Mouse (Mus musculus) midbrain, embryonic 15.5 days (tissue): ENCODE data around the gene Rab6a. TPM values are rescaled to one million over a fixed set of nuclear protein-coding genes. Genes with fewer than 3 reads are reported as not detected.

Experiments used
- ATAC-seq: fragments of 200-750 bp; cut with Nextera tagmentation; replicated peaks from 2 replicates; pipeline ENCODE4 v1.8.0; 2017; ENCODE audit warnings: moderate TSS enrichment
- H3K27ac ChIP-seq: fragments of 300-500 bp; sonication (generic); 2 replicates; pipeline ENCODE4 v1.5.1; 2015; ENCODE audit warnings: mild to moderate bottlenecking, inconsistent platforms
- H3K27me3 ChIP-seq: fragments of 300-500 bp; sonication (generic); replicated peaks from 2 replicates; pipeline ENCODE4 v1.6.1; 2015; ENCODE audit warnings: inconsistent platforms
- H3K36me3 ChIP-seq: fragments of 300-500 bp; sonication (generic); replicated peaks from 2 replicates; pipeline ENCODE4 v1.6.1; 2015; ENCODE audit warnings: inconsistent platforms
- H3K4me1 ChIP-seq: fragments of 300-500 bp; sonication (generic); 2 replicates; pipeline ENCODE4 v1.6.1; 2015; ENCODE audit warnings: inconsistent platforms
- H3K4me2 ChIP-seq: fragments of 300-500 bp; sonication (generic); 2 replicates; pipeline ENCODE4 v1.6.1; 2015; ENCODE audit warnings: inconsistent platforms, mild to moderate bottlenecking, moderate library complexity
- H3K4me3 ChIP-seq: fragments of 300-500 bp; sonication (generic); 2 replicates; pipeline ENCODE4 v1.5.1; 2015; ENCODE audit warnings: mild to moderate bottlenecking, inconsistent platforms
- H3K9ac ChIP-seq: fragments of 300-500 bp; sonication (generic); 2 replicates; pipeline ENCODE4 v1.6.1; 2015; ENCODE audit warnings: mild to moderate bottlenecking, inconsistent platforms
- H3K9me3 ChIP-seq: fragments of 300-500 bp; sonication (generic); 2 replicates; pipeline ENCODE4 v1.6.1; 2016; ENCODE audit warnings: inconsistent platforms
- WGBS: fragments of 180-500 bp; shearing (Covaris S2); methylation state at CpG from one replicate; pipeline ENCODE4 v1.1.7; 2015; ENCODE audit warnings: mixed read lengths; 5-methylcytosine and 5-hydroxymethylcytosine counted together
- polyA plus RNA-seq: library from polyadenylated mRNA; unstranded; fragments of >200 nt; fragmentation: Nextera tagmentation; extraction: Ambion mirVana; gene quantifications from 2 replicates; pipeline ENCODE4 v1.2.1, GENCODE M21; 2015

Rab6a gene
- polyA plus RNA-seq, 1 experiment from 2014 or later, result 260 TPM

DNA sequence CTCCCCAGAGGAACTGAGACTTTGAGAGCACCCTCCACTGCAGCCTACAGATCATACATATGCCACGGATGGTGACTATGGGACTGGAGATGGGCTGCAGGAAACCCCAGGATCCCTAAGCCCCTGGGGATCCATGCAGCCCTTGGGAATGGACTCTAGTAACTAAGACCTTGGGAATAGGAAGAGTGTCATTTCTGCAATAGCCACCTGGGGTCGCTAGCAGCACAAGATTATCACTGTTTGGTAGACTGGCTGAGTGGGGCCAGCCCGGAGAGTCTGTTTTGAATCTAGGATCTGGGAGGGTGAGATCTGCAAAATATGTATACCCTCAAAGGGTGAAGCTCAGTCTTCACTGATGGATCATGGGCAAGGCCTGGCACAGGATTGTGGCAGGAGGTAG lies 37.9 kb downstream of the Rab6a start:
- WGBS, result 33% methylated on average over 3 of the region's 3 CpGs
- H3K27me3 ChIP-seq, result no peaks in the 10 kb centered on the region
- no peak overlapping the region for H3K4me3 ChIP-seq
- no peaks in the 10 kb centered on the region for H3K36me3 ChIP-seq
- H3K27ac ChIP-seq, result no peak overlapping the region
- no peak overlapping the region for H3K9ac ChIP-seq
- no peaks in the 10 kb centered on the region for H3K9me3 ChIP-seq
- ATAC-seq, result no peak; the same call in 1 of the 2 replicates
- H3K4me1 ChIP-seq, result no peaks in the 10 kb centered on the region
- H3K4me2 ChIP-seq, result no peak overlapping the region

DNA sequence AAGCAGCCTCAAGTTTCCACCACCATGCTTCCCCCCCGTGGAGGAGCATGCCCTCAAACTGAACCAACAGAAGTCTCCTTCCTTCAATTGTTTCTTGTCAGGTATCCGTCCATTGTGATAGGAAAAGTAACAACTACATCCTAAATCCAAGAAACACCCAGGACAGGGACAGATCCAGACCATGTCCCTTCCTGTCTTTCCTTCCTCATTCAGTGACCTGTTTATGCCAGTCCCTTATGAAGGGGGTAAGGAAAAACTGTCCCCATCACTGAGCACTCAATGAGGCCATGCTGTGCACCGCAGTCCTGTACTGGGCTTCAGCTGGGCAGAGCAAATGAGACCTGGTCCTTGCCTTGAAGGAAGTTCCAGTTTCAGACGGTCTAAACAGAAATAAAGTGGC lies 41.9 kb downstream of the Rab6a start:
- 86% methylated on average over 4 of the region's 4 CpGs for WGBS
- Histone ChIP-seq H3K4me3 (no peak overlapping the region), H3K4me2 (no peak overlapping the region), H3K27me3 (no peaks in the 10 kb centered on the region), H3K4me1 (peaks cover under 1% of the 10 kb centered on the region; the same call in 1 of the 2 replicates), H3K36me3 (no peaks in the 10 kb centered on the region), H3K9me3 (no peaks in the 10 kb centered on the region), H3K27ac (no peak overlapping the region), H3K9ac (no peak overlapping the region)
- no peak for ATAC-seq

DNA sequence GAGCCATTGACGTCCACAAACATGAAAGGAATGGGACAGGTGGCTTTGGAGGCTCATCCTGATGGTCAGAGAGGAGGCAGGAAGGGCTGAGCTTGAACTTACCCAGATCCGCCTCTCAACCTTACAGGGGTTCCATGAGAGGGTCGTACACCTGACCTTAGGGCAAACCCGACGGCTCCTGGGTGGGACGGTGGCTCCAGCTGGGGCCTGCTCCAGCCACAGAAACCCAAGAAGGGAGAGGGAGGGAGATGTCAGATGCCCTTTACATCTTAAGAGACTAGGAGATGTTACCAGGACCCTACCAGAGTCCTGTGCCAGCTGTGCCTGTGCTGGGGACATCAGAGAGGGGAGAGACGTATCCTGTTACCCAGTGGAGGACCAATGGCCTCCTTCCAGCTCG lies 42.6 kb downstream of the Rab6a start:
- Histone ChIP-seq H3K4me1 (peaks cover 4% of the 10 kb centered on the region; the same call in 1 of the 2 replicates), H3K27me3 (no peaks in the 10 kb centered on the region), H3K9me3 (no peaks in the 10 kb centered on the region), H3K9ac (no peak overlapping the region), H3K4me2 (no peak overlapping the region), H3K27ac (no peak overlapping the region), H3K4me3 (no peak overlapping the region), H3K36me3 (no peaks in the 10 kb centered on the region)
- ATAC-seq, result no peak
- WGBS, result 70% methylated on average over 8 of the region's 8 CpGs

DNA sequence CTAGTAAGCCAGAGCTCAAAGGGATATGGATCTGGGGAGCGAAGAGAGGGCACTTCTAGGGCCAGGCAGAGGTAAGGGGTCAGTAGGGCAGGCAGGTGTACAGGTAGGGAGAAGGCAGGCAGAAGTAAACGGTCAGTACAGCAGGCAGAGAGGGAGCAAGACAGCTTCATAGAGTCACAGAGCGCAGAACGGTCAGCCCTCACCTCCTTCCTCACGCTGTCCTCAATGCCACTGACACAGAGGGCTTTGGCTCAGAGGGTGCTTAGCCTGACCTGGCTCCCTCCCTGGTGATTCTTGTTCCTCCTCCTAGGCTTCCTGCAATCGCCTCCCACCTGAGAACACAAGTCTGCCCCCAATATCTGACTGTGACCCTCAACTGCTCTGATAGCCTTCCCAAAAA lies 43.2 kb downstream of the Rab6a start:
- ATAC-seq, result no peak
- H3K9me3 ChIP-seq, result no peaks in the 10 kb centered on the region
- WGBS, result 80% methylated on average over 6 of the region's 6 CpGs
- H3K36me3 ChIP-seq, result no peaks in the 10 kb centered on the region
- no peak overlapping the region for H3K4me3 ChIP-seq
- no peaks in the 10 kb centered on the region for H3K27me3 ChIP-seq
- no peak overlapping the region for H3K27ac ChIP-seq
- H3K9ac ChIP-seq, result no peak overlapping the region
- peaks cover 4% of the 10 kb centered on the region; the same call in 1 of the 2 replicates for H3K4me1 ChIP-seq
- H3K4me2 ChIP-seq, result no peak overlapping the region

DNA sequence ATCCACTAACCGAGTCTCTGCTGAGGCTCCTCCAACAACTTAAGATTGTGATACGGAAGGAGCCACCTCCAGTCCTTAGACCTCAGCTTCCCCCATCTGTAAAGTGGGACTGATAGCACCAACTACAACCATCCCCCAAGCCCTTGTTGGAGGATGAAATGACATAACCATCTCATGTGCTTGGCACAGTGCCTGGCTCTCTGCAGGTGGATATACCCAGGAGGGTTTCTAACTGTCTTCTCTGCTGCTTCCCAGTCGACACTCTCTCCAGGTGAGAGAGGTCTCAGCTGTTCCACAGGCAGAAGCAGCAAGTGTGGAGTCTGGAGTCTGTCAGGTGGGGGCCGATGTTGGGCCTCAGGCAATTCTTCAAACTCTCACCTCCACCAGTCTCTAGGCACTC lies 43.8 kb downstream of the Rab6a start:
- Histone ChIP-seq H3K27ac (no peak overlapping the region), H3K36me3 (no peaks in the 10 kb centered on the region), H3K4me2 (no peak overlapping the region), H3K9me3 (no peaks in the 10 kb centered on the region), H3K27me3 (no peaks in the 10 kb centered on the region), H3K4me3 (no peak overlapping the region), H3K4me1 (peaks cover 4% of the 10 kb centered on the region; the same call in 1 of the 2 replicates), H3K9ac (no peak overlapping the region)
- WGBS, result 76% methylated on average over 4 of the region's 4 CpGs
- ATAC-seq, result no peak

DNA sequence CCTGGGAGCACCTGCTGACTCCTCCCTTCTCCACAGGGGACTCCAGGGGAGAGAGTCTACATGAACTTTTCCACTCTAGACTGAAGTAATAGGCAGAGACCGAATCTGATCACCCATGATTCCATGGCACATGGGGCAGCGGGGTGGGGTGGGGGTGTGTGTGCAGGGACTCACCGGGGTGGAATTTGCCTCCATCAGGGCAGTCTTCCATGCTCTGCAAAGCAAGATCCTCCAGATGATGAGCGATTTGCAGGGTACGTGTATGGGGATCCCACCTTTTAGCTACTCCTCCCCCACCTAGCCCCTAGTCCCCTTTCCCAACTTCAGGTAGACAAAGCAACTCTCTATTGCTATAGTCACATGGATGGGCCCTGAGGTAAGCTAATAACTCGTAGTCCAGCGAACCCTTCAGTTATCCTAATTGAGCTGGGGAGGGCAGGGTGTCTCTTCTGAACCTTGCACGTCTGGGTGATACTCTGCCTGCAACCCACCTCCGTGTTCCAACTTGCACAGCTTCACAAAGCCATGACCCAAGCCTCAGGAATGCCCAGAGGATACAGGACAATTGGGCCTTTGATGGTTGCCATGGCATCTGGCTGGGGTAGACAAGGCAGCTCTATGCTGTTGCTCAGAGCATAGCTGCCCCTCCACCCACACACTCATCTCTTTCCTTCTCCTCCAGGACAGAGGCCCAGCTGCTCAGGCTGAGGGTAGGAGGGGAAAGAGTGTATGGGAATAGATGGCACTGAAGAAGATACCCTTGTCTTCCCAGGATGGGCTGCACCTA lies 46.5 kb downstream of the Rab6a start:
- no peaks in the 10 kb centered on the region for H3K9me3 ChIP-seq
- no peak overlapping the region for H3K4me2 ChIP-seq
- ATAC-seq, result peak; percentile 62
- H3K4me1 ChIP-seq, result peaks cover 7% of the 10 kb centered on the region; the same call in 1 of the 2 replicates
- peak overlapping the region; percentile 56; the same call in 1 of the 2 replicates for H3K27ac ChIP-seq
- H3K9ac ChIP-seq, result no peak overlapping the region
- no peak overlapping the region for H3K4me3 ChIP-seq
- WGBS, result 52% methylated on average over 9 of the region's 9 CpGs
- no peaks in the 10 kb centered on the region for H3K27me3 ChIP-seq
- H3K36me3 ChIP-seq, result no peaks in the 10 kb centered on the region

DNA sequence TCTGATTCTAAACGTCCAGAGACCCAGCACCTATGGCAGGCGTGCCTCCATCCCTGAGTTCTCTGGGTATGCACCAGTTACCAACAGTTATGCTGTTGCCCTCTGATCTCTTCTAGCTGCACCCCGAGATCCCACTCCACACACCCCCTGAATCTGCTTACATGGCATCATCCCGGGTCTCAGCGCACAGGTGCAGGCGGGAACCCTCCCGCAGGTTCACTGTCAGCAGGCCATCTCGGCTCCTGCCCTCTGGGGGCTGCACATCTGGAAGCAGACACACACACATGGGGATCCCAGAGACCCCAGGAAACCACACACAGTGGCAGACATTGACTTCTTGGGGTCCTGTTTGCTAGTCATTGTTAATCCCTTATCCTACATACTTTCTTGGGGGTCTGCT lies 47.2 kb downstream of the Rab6a start:
- no peak overlapping the region for H3K4me2 ChIP-seq
- no peak overlapping the region for H3K4me3 ChIP-seq
- ATAC-seq, result no peak
- peak overlapping the region; percentile 56; the same call in 1 of the 2 replicates for H3K27ac ChIP-seq
- H3K4me1 ChIP-seq, result peaks cover 7% of the 10 kb centered on the region; the same call in 1 of the 2 replicates
- no peak overlapping the region for H3K9ac ChIP-seq
- no peaks in the 10 kb centered on the region for H3K9me3 ChIP-seq
- 80% methylated on average over 8 of the region's 8 CpGs for WGBS
- no peaks in the 10 kb centered on the region for H3K27me3 ChIP-seq
- no peaks in the 10 kb centered on the region for H3K36me3 ChIP-seq

DNA sequence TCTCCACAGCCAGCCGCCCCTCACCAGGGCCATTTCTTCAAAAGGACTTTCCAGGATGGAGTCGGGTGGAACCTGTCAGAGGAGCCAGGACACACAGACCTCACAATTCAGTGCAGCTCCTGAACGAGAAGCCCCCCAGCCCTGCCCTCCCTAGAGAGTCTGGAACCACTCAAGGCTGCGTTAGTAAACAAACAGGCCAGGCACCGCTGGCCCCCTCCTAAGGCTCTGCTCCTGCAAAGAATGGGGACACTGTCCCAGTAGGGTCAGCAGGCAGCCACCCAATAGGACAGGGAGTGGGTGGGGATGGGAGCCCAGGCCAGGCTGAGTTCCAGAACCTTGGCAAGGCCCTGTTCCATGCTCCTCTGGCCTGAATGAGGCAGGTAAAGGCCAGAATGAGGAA lies 49.5 kb downstream of the Rab6a start:
- Histone ChIP-seq H3K36me3 (no peaks in the 10 kb centered on the region), H3K4me1 (peaks cover 7% of the 10 kb centered on the region; the same call in 1 of the 2 replicates), H3K27me3 (no peaks in the 10 kb centered on the region), H3K9ac (no peak overlapping the region), H3K4me3 (no peak overlapping the region), H3K4me2 (no peak overlapping the region), H3K27ac (no peak overlapping the region), H3K9me3 (no peaks in the 10 kb centered on the region)
- WGBS, result 50% methylated on average over 5 of the region's 5 CpGs
- no peak for ATAC-seq

DNA sequence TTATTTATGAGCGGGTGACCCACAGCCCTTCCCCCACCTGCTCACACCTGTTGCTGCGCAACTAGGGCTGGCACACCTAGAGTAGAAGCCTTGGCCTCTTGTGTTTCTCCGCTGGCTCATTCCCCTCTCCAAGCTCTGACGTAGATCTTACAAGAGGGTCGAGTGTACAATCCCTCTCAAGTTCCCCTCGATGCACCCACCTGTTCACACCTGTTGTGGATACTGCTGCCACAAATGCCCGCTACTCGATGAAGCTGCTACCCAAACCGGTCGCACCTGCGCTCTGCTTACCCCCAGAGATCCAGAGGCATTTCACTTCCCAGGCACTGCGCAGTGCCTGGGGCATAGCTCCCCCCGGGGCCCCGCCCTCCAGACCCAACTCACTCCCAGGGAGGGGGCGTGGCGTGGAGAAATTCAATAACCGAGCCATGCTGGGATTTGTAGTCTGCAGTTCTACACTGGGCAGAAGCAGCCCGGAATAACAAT lies 50.9 kb downstream of the Rab6a start:
- Histone ChIP-seq H3K4me1 (peaks cover 10% of the 10 kb centered on the region), H3K27ac (no peak overlapping the region), H3K4me2 (peak overlapping the region; percentile 28), H3K36me3 (no peaks in the 10 kb centered on the region), H3K27me3 (no peaks in the 10 kb centered on the region), H3K9ac (no peak overlapping the region), H3K9me3 (no peaks in the 10 kb centered on the region), H3K4me3 (no peak overlapping the region; the same call in 1 of the 2 replicates)
- no peak for ATAC-seq
- WGBS, result 31% methylated on average over 18 of the region's 18 CpGs

DNA sequence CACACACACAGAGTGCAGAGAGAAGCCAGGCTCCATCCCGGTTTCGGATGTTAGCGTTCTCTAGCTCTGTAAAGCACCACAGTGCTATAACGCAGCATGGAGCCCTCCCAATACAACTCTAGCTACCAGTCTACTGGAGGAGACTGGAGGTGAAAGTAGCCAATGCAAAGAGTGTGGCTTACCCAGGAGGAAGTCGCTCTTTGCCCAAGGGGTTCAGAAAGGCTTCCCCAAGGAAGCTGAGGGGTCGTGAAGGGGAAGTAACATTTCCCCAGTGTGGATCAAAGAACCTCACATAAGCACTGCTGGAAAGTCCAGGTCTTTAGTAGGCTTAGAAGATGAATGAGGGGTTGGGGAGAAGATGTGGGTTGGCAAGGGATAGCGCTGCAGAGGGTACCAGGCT lies 54.1 kb downstream of the Rab6a start:
- no peak for ATAC-seq
- WGBS, result 90% methylated on average over 7 of the region's 7 CpGs

DNA sequence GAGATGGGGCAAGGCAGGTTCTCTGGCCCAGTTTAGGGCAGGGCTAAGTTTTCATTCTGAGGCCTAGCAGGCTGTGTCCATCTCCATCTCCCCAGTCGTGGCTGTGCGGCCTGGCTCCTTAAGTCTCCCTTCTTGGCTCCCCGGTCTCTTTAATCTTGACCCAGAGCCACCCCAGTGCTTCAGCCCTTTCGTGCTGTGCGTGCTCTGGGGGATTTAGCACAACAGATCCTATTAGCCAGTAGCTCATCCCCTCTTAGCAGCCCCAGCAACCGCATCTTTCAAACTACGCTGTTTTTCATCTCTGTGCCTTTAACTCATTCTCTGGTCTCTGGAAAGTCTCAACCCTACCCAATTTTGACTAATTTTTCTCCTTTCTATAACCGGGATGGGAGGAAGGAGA lies 55.0 kb downstream of the Rab6a start, which contains the start of gene Plekhb1:
Gene Plekhb1 (minus strand): TSS at position 184 of the 400 bp plus-strand sequence.
- Histone ChIP-seq H3K4me3 (no peak within 1 kb of the TSS), H3K27ac (peak within 1 kb of the TSS; percentile 26; the same call in 1 of the 2 replicates), H3K9me3 (no peaks in the 10 kb centered on the region), H3K4me1 (peaks cover 20% of the 10 kb centered on the region), H3K9ac (no peak within 1 kb of the TSS), H3K36me3 (no peaks in the 10 kb centered on the region), H3K4me2 (peak within 1 kb of the TSS; percentile 37), H3K27me3 (no peaks in the 10 kb centered on the region)
- ATAC-seq, result no peak
- 29% methylated on average over 8 of the region's 8 CpGs for WGBS

More for the DNA sequence above, 54.1 kb downstream of the Rab6a start:
- H3K9me3 ChIP-seq, result no peaks in the 10 kb centered on the region
- peaks cover 20% of the 10 kb centered on the region for H3K4me1 ChIP-seq
- H3K27me3 ChIP-seq, result no peaks in the 10 kb centered on the region
- no peak overlapping the region for H3K9ac ChIP-seq
- no peak overlapping the region for H3K4me2 ChIP-seq
- H3K4me3 ChIP-seq, result no peak overlapping the region
- no peak overlapping the region for H3K27ac ChIP-seq
- H3K36me3 ChIP-seq, result no peaks in the 10 kb centered on the region

DNA sequence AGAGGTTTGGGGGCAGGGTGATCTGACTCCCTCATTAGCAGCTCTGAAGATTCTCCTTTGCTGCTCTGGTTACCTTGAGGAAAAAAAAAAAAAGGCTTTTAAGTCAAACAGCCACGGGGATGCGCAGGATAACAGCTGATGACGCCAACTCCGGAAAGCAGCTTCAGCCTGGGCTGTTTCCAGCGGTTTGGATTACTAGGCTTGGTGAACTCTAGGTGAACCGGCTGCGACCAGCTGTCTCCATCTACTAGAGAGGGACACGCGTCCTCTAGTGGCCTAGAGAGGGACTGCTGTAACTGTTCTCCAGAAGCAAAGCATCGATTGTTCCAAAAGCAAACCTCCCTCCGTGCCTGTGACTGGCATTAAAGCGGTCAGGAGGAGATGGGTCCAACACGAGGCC lies 56.0 kb downstream of the Rab6a start:
- H3K9ac ChIP-seq, result peak overlapping the region; percentile 19; the same call in 1 of the 2 replicates
- H3K27me3 ChIP-seq, result no peaks in the 10 kb centered on the region
- no peaks in the 10 kb centered on the region for H3K9me3 ChIP-seq
- H3K4me1 ChIP-seq, result peaks cover 18% of the 10 kb centered on the region
- 1% methylated on average over 13 of the region's 13 CpGs for WGBS
- H3K36me3 ChIP-seq, result no peaks in the 10 kb centered on the region
- H3K27ac ChIP-seq, result peak overlapping the region; percentile 26; the same call in 1 of the 2 replicates
- peak; percentile 89 for ATAC-seq
- no peak overlapping the region for H3K4me3 ChIP-seq
- peak overlapping the region; percentile 37 for H3K4me2 ChIP-seq
